Mouse (Mus musculus): Measurements from ENCODE around the gene Arnt.

GRCm38 (mm10) chr3:95434983-95435370 lies 789 bp downstream of the Arnt start:
- TF ChIP-seq CTCF (IDR thresholded peaks at IDR 0.05; ENCODE audit: insufficient read depth, low read length) (no peak), POLR2A (IDR thresholded peaks at IDR 0.05; ENCODE audit: borderline replicate concordance, extremely low read depth, low read depth, low read length) (no peak)
